In genomic region chr1:82543934-82544333, GRCm38 (mm10) we compare ENCODE assay signal across 25 mouse cellular contexts. TPM values are rescaled to one million over a fixed set of nuclear protein-coding genes. Genes with fewer than 3 reads are reported as not detected.
DNase-seq lines count a peak whose midpoint lies in the region; ATAC-seq and TF ChIP-seq lines count a peak whose summit lies in the region.
"Had no signal": no experiment of that assay in that cellular context is flagged by ENCODE, and none has a peak within 500 bp of the region (broad histone marks: within the 10 kb centered on the region; RNA-seq: fewer than 3 reads in every experiment).

No protein-coding gene starts in this region.

- H3K9me3 ChIP-seq in forebrain, embryonic 11.5 days (ENCODE audit: control insufficient read depth, low read length), result no peaks in the 10 kb centered on the region
- no peaks in the 10 kb centered on the region for H3K9me3 ChIP-seq in forebrain, embryonic 16.5 days (ENCODE audit: control insufficient read depth, low read length)
- no peaks in the 10 kb centered on the region for H3K9me3 ChIP-seq in forebrain, embryonic 13.5 days (replicated peaks)
- no peaks in the 10 kb centered on the region for H3K9me3 ChIP-seq in forebrain, embryonic 10.5 days
- no peaks in the 10 kb centered on the region for H3K9me3 ChIP-seq in forebrain, embryonic 15.5 days
- H3K9me3 ChIP-seq: embryonic facial prominence, embryonic 13.5 days; embryonic facial prominence, embryonic 15.5 days; G1E had no signal

- 88% methylated on average over 2 of the region's 2 CpGs for WGBS in forebrain, embryonic 11.5 days
- 45% methylated on average over 2 of the region's 2 CpGs for WGBS in forebrain, embryonic 16.5 days
- WGBS in forebrain, embryonic 13.5 days, result 46% methylated on average over 2 of the region's 2 CpGs
- WGBS in forebrain, embryonic 10.5 days, result 94% methylated on average over 2 of the region's 2 CpGs
- 50% methylated on average over 2 of the region's 2 CpGs for WGBS in forebrain, embryonic 15.5 days

- H3K9ac ChIP-seq in forebrain, embryonic 11.5 days (ENCODE audit: low read length), result no peak overlapping the region
- no peak overlapping the region for H3K9ac ChIP-seq in forebrain, embryonic 16.5 days (replicated peaks; ENCODE audit: low read depth, low read length)
- no peak overlapping the region for H3K9ac ChIP-seq in forebrain, embryonic 13.5 days
- no peak overlapping the region for H3K9ac ChIP-seq in forebrain, embryonic 15.5 days (replicated peaks)
- H3K9ac ChIP-seq: embryonic facial prominence, embryonic 13.5 days; embryonic facial prominence, embryonic 15.5 days had no signal

- H3K36me3 ChIP-seq in forebrain, embryonic 11.5 days (ENCODE audit: control insufficient read depth, insufficient read depth, low read length), result no peaks in the 10 kb centered on the region
- H3K36me3 ChIP-seq in forebrain, embryonic 16.5 days (ENCODE audit: control insufficient read depth, insufficient read depth), result no peaks in the 10 kb centered on the region
- H3K36me3 ChIP-seq in forebrain, embryonic 13.5 days (ENCODE audit: poor library complexity, severe bottlenecking), result no peaks in the 10 kb centered on the region
- H3K36me3 ChIP-seq in forebrain, embryonic 10.5 days (replicated peaks), result no peaks in the 10 kb centered on the region
- H3K36me3 ChIP-seq in forebrain, embryonic 15.5 days, result no peaks in the 10 kb centered on the region
- H3K36me3 ChIP-seq: embryonic facial prominence, embryonic 13.5 days; embryonic facial prominence, embryonic 15.5 days; G1E had no signal

- H3K27ac ChIP-seq in forebrain, embryonic 11.5 days (ENCODE audit: low read depth, low read length), result no peak overlapping the region
- no peak overlapping the region for H3K27ac ChIP-seq in forebrain, embryonic 16.5 days (ENCODE audit: low read length)
- H3K27ac ChIP-seq in forebrain, embryonic 13.5 days, result no peak overlapping the region
- no peak overlapping the region for H3K27ac ChIP-seq in forebrain, embryonic 10.5 days
- 0 out of 2 replicates have a peak overlapping the region, but pooled peaks have one; percentile 9 for H3K27ac ChIP-seq in forebrain, embryonic 15.5 days (replicated peaks)
- H3K27ac ChIP-seq: embryonic facial prominence, embryonic 13.5 days; embryonic facial prominence, embryonic 15.5 days had no signal

- ATAC-seq in forebrain, embryonic 11.5 days (replicated peaks; ENCODE audit: low FRiP score), result peak; percentile 39; the same call in 1 of the 2 replicates
- no peak for ATAC-seq in forebrain, embryonic 16.5 days
- peak; percentile 54; the same call in 1 of the 2 replicates for ATAC-seq in forebrain, embryonic 13.5 days
- no peak for ATAC-seq in forebrain, embryonic 15.5 days (replicated peaks)
- ATAC-seq: activated CD4-positive, CD25-positive, alpha-beta regulatory T cell, adult 4 months; CD4-positive, CD25-positive, alpha-beta regulatory T cell, adult 4 months had no signal

- H3K27me3 ChIP-seq in forebrain, embryonic 11.5 days (ENCODE audit: control insufficient read depth, insufficient read depth, low read length), result no peaks in the 10 kb centered on the region
- H3K27me3 ChIP-seq in forebrain, embryonic 16.5 days (replicated peaks; ENCODE audit: control insufficient read depth, insufficient read depth, low read length), result no peaks in the 10 kb centered on the region
- H3K27me3 ChIP-seq in forebrain, embryonic 13.5 days, result no peaks in the 10 kb centered on the region
- H3K27me3 ChIP-seq in forebrain, embryonic 10.5 days (ENCODE audit: poor library complexity, severe bottlenecking), result peaks cover 4% of the 10 kb centered on the region; the same call in 1 of the 2 replicates
- H3K27me3 ChIP-seq in forebrain, embryonic 15.5 days, result no peaks in the 10 kb centered on the region
- H3K27me3 ChIP-seq: CH12.LX; embryonic facial prominence, embryonic 13.5 days; embryonic facial prominence, embryonic 15.5 days; Patski had no signal

- H3K4me1 ChIP-seq in forebrain, embryonic 11.5 days (replicated peaks; ENCODE audit: control insufficient read depth, insufficient read depth, low read length), result no peaks in the 10 kb centered on the region; the same call in 1 of the 2 replicates
- 0 out of 2 replicates have a peak, but pooled peaks cover 5% of the 10 kb centered on the region for H3K4me1 ChIP-seq in forebrain, embryonic 16.5 days (replicated peaks; ENCODE audit: control insufficient read depth, insufficient read depth, low read length)
- peaks cover 28% of the 10 kb centered on the region for H3K4me1 ChIP-seq in forebrain, embryonic 13.5 days
- H3K4me1 ChIP-seq in forebrain, embryonic 10.5 days, result peaks cover 11% of the 10 kb centered on the region
- peaks cover 6% of the 10 kb centered on the region for H3K4me1 ChIP-seq in forebrain, embryonic 15.5 days
- H3K4me1 ChIP-seq: embryonic facial prominence, embryonic 13.5 days; embryonic facial prominence, embryonic 15.5 days had no signal

- TF ChIP-seq POLR2A in brain, embryonic 14.5 days (IDR thresholded peaks at IDR 0.05; ENCODE audit: borderline replicate concordance, extremely low read depth, insufficient read depth, insufficient read length, poor library complexity, severe bottlenecking), result no peak

- no peak overlapping the region for H3K4me2 ChIP-seq in forebrain, embryonic 11.5 days (ENCODE audit: low read depth, low read length, severe bottlenecking)
- no peak overlapping the region for H3K4me2 ChIP-seq in forebrain, embryonic 16.5 days (ENCODE audit: low read length)
- no peak overlapping the region for H3K4me2 ChIP-seq in forebrain, embryonic 13.5 days
- H3K4me2 ChIP-seq in forebrain, embryonic 15.5 days (replicated peaks), result no peak overlapping the region
- H3K4me2 ChIP-seq: embryonic facial prominence, embryonic 13.5 days; embryonic facial prominence, embryonic 15.5 days had no signal

- H3K4me3 ChIP-seq in forebrain, embryonic 11.5 days (ENCODE audit: low read depth, low read length), result no peak overlapping the region
- H3K4me3 ChIP-seq in forebrain, embryonic 16.5 days (replicated peaks; ENCODE audit: low read length), result no peak overlapping the region
- H3K4me3 ChIP-seq in forebrain, embryonic 13.5 days, result no peak overlapping the region
- H3K4me3 ChIP-seq in forebrain, embryonic 10.5 days, result no peak overlapping the region
- no peak overlapping the region for H3K4me3 ChIP-seq in forebrain, embryonic 15.5 days
- H3K4me3 ChIP-seq: embryonic facial prominence, embryonic 13.5 days; embryonic facial prominence, embryonic 15.5 days; erythroblast, embryonic 14.5 days had no signal

- TF ChIP-seq CTCF in brain, embryonic 14.5 days (IDR thresholded peaks at IDR 0.05; ENCODE audit: borderline replicate concordance, extremely low read depth, insufficient read depth, insufficient read length), result no peak

- DNase-seq in forebrain, embryonic 11.5 days (ENCODE audit: low spot score), result no peak
- DNase-seq in forebrain, embryonic 10.5 days (ENCODE audit: extremely low spot score, low spot score), result no peak
- peak; percentile 39 for DNase-seq in brain, embryonic 14.5 days (ENCODE audit: low read depth)
- DNase-seq in right cerebral cortex, postnatal 10 days (ENCODE audit: low spot score in 2 of 2), result no peak
- DNase-seq: adrenal gland, adult 8-10 months; adrenal gland, postnatal 14 days; adrenal gland, postnatal 36 days; B cell, adult 2 months; cerebellum, adult 11 months; cerebellum, adult 18-20 months; cerebellum, adult 8-10 months; cerebellum, adult 9-11 months; cerebellum, postnatal 14 days; cerebellum, postnatal 36 days had no signal

RNA-seq across cellular contexts. Expression of gene Col4a4, which starts 42.7 kb away (rescaled TPM):
- polyA plus RNA-seq in forebrain, embryonic 11.5 days (2014; fragmentation: Nextera tagmentation; extraction: Ambion mirVana), result 0.12 and 0.21 TPM in 2 replicates
- 0.25 and 0.29 TPM in 2 replicates for polyA plus RNA-seq in forebrain, embryonic 16.5 days (2015; fragmentation: Nextera tagmentation; extraction: Ambion mirVana)
- 0.15 and 0.18 TPM in 2 replicates for polyA plus RNA-seq in forebrain, embryonic 13.5 days (2015; fragmentation: Nextera tagmentation; extraction: Ambion mirVana)
- 0.05 and 0.06 TPM in 2 replicates for polyA plus RNA-seq in forebrain, embryonic 10.5 days (2016; fragmentation: Nextera tagmentation; extraction: Ambion mirVana)
- polyA plus RNA-seq in brain, embryonic 14.5 days (2012; rRNA removed), result 0.34 TPM in 2 replicates
- polyA plus RNA-seq in forebrain, embryonic 15.5 days (2015; fragmentation: Nextera tagmentation; extraction: Ambion mirVana), result 0.22 and 0.28 TPM in 2 replicates
- polyA plus RNA-seq: erythroblast, embryonic 14.5 days; G1E had no signal

RNA-seq across cellular contexts. Expression of gene Col4a3, which starts 42.8 kb away (rescaled TPM):
- polyA plus RNA-seq in forebrain, embryonic 11.5 days (2014; fragmentation: Nextera tagmentation; extraction: Ambion mirVana), result 0.08 and 0.28 TPM in 2 replicates
- 0.24 and 0.51 TPM in 2 replicates for polyA plus RNA-seq in forebrain, embryonic 16.5 days (2015; fragmentation: Nextera tagmentation; extraction: Ambion mirVana)
- polyA plus RNA-seq in forebrain, embryonic 13.5 days (2015; fragmentation: Nextera tagmentation; extraction: Ambion mirVana), result 0.12 and 0.14 TPM in 2 replicates
- polyA plus RNA-seq in forebrain, embryonic 10.5 days (2016; fragmentation: Nextera tagmentation; extraction: Ambion mirVana), result 0.04 and 0.10 TPM in 2 replicates
- 0.14 and 0.25 TPM in 2 replicates for polyA plus RNA-seq in brain, embryonic 14.5 days (2012; rRNA removed)
- polyA plus RNA-seq in forebrain, embryonic 15.5 days (2015; fragmentation: Nextera tagmentation; extraction: Ambion mirVana), result 0.22 and 0.29 TPM in 2 replicates
- polyA plus RNA-seq: CD4-positive, CD25-positive, alpha-beta regulatory T cell, adult 4 months had no signal

Comparison
In these comparisons a context has a peak if more than half of its experiments do, and no peak if none do; other contexts are left out.
1. ATAC-seq: peak in forebrain, embryonic 11.5 days (single experiment) and forebrain, embryonic 13.5 days (single experiment); none in forebrain, embryonic 16.5 days (single experiment) and forebrain, embryonic 15.5 days (single experiment).